Mouse (Mus musculus) liver, postnatal 0 days (tissue): Measurements from ENCODE around the gene Trim28. TPM values are rescaled to one million over a fixed set of nuclear protein-coding genes. Genes with fewer than 3 reads are reported as not detected.

ENCODE experiments used
- ATAC-seq: fragments of 200-750 bp; cut with Nextera tagmentation; 2 replicates; pipeline ENCODE4 v1.8.0; 2017; ENCODE audit warnings: mild to moderate bottlenecking, moderate library complexity
- DNase-seq: peaks from one replicate; pipeline ENCODE4 v3.0.0-alpha.2; 2016
- H3K27ac ChIP-seq: fragments of 300-500 bp; sonication (generic); 2 replicates; pipeline ENCODE4 v1.5.1; 2014; ENCODE audit warnings: antibody characterized with exemption, moderate library complexity, mild to moderate bottlenecking, low read depth
- H3K27me3 ChIP-seq: fragments of 300-500 bp; sonication (generic); 2 replicates; pipeline ENCODE4 v1.6.1; 2014; ENCODE audit warnings: low read length, control low read depth, mixed read lengths; ENCODE audit not compliant: insufficient read depth
- H3K36me3 ChIP-seq: fragments of 300-500 bp; sonication (generic); replicated peaks from 2 replicates; pipeline ENCODE4 v1.6.1; 2014; ENCODE audit warnings: mild to moderate bottlenecking, control low read depth, low read length, moderate library complexity, mixed read lengths; ENCODE audit not compliant: insufficient read depth
- H3K4me1 ChIP-seq: fragments of 300-500 bp; sonication (generic); 2 replicates; pipeline ENCODE4 v1.6.1; 2014; ENCODE audit warnings: antibody characterized with exemption, mild to moderate bottlenecking, control low read depth; ENCODE audit not compliant: insufficient read depth
- H3K4me2 ChIP-seq: fragments of 300-500 bp; sonication (generic); 2 replicates; pipeline ENCODE4 v1.6.1; 2014; ENCODE audit warnings: low read depth, mild to moderate bottlenecking, low read length, moderate library complexity, mixed read lengths
- H3K4me3 ChIP-seq: fragments of 300-500 bp; sonication (generic); 2 replicates; pipeline ENCODE4 v1.5.1; 2014; ENCODE audit warnings: low read depth, low read length
- H3K9ac ChIP-seq: fragments of 300-500 bp; sonication (generic); replicated peaks from 2 replicates; pipeline ENCODE4 v1.6.1; 2014; ENCODE audit warnings: mild to moderate bottlenecking, moderate library complexity
- H3K9me3 ChIP-seq: fragments of 300-500 bp; sonication (generic); 2 replicates; pipeline ENCODE4 v1.6.1; 2016; ENCODE audit warnings: mild to moderate bottlenecking, control low read depth, low read length, mixed read lengths
- CTCF ChIP-seq: sonication (generic); IDR thresholded peaks from 2 replicates; pipeline ENCODE4 v1.5.1; 2016; ENCODE audit warnings: antibody characterized with exemption, low read depth
- EP300 ChIP-seq: IDR thresholded peaks from 2 replicates; pipeline ENCODE4 v1.6.1; 2016; ENCODE audit warnings: antibody characterized with exemption, low read depth, mild to moderate bottlenecking
- WGBS: fragments of 180-500 bp; shearing (Covaris S2); extraction: QIAGEN DNeasy Blood & Tissue Kit; methylation state at CpG from one replicate; pipeline ENCODE4 v1.1.7; 2014; ENCODE audit not compliant: insufficient replicate concordance; 5-methylcytosine and 5-hydroxymethylcytosine counted together
- polyA plus RNA-seq: library from polyadenylated mRNA; unstranded; fragments of >200 nt; fragmentation: Nextera tagmentation; extraction: Ambion mirVana; gene quantifications from 2 replicates; pipeline ENCODE4 v1.2.1, GENCODE M21; 2015

Gene Trim28
- polyA plus RNA-seq, 1 experiment from 2014 or later = 56.0 TPM

GRCm38 (mm10) chr7:13003380-13003779 lies 4.5 kb downstream of the Trim28 start:
- WGBS = 80% methylated on average over 5 of the region's 5 CpGs
- H3K36me3 ChIP-seq = peaks cover 19% of the 10 kb centered on the region; the same call in 1 of the 2 replicates
- no peak for TF ChIP-seq EP300
- peak; percentile 27; the same call in 1 of the 2 replicates for TF ChIP-seq CTCF
- no peak overlapping the region for H3K9ac ChIP-seq
- no peaks in the 10 kb centered on the region for H3K9me3 ChIP-seq
- H3K4me2 ChIP-seq = no peak overlapping the region
- no peaks in the 10 kb centered on the region for H3K27me3 ChIP-seq
- DNase-seq (no peak), ATAC-seq (no peak)
- no peak overlapping the region for H3K4me3 ChIP-seq
- H3K4me1 ChIP-seq = no peaks in the 10 kb centered on the region
- no peak overlapping the region for H3K27ac ChIP-seq

GRCm38 (mm10) chr7:13006011-13006410 lies 7.1 kb downstream of the Trim28 start:
- 88% methylated on average over 17 of the region's 17 CpGs for WGBS
- no peak for DNase-seq
- peaks cover 11% of the 10 kb centered on the region for H3K4me1 ChIP-seq
- no peak for ATAC-seq
- peaks cover 19% of the 10 kb centered on the region; the same call in 1 of the 2 replicates for H3K36me3 ChIP-seq
- H3K27me3 ChIP-seq = no peaks in the 10 kb centered on the region
- TF ChIP-seq CTCF (no peak), EP300 (no peak)
- no peak overlapping the region for H3K4me3 ChIP-seq
- no peak overlapping the region for H3K9ac ChIP-seq
- H3K4me2 ChIP-seq = no peak overlapping the region
- no peak overlapping the region for H3K27ac ChIP-seq
- H3K9me3 ChIP-seq = no peaks in the 10 kb centered on the region

GRCm38 (mm10) chr7:13006531-13006930 lies 7.6 kb downstream of the Trim28 start:
- WGBS = 87% methylated on average over 10 of the region's 10 CpGs

GRCm38 (mm10) chr7:13007341-13008092 lies 8.6 kb downstream of the Trim28 start:
- Histone ChIP-seq H3K9me3 (no peaks in the 10 kb centered on the region), H3K27ac (no peak overlapping the region), H3K4me3 (no peak overlapping the region), H3K27me3 (no peaks in the 10 kb centered on the region), H3K4me2 (no peak overlapping the region), H3K9ac (no peak overlapping the region), H3K4me1 (peaks cover 11% of the 10 kb centered on the region), H3K36me3 (peaks cover 19% of the 10 kb centered on the region; the same call in 1 of the 2 replicates)
- WGBS = 85% methylated on average over 57 of the region's 57 CpGs
- no peak for DNase-seq
- no peak for TF ChIP-seq CTCF
- TF ChIP-seq EP300 = no peak
- ATAC-seq = no peak

More at GRCm38 (mm10) chr7:13006531-13006930, 7.6 kb downstream of the Trim28 start:
- Histone ChIP-seq H3K4me2 (no peak overlapping the region), H3K27me3 (no peaks in the 10 kb centered on the region), H3K9ac (no peak overlapping the region), H3K36me3 (peaks cover 19% of the 10 kb centered on the region; the same call in 1 of the 2 replicates), H3K9me3 (no peaks in the 10 kb centered on the region), H3K4me1 (peaks cover 11% of the 10 kb centered on the region), H3K27ac (no peak overlapping the region), H3K4me3 (no peak overlapping the region)
- TF ChIP-seq EP300 = no peak
- no peak for TF ChIP-seq CTCF
- ATAC-seq = no peak
- DNase-seq = no peak

GRCm38 (mm10) chr7:13009143-13010004 lies 10.5 kb downstream of the Trim28 start:
- Histone ChIP-seq H3K4me3 (peak overlapping the region; percentile 64), H3K9ac (peak overlapping the region; percentile 72), H3K36me3 (peaks cover 19% of the 10 kb centered on the region; the same call in 1 of the 2 replicates), H3K4me2 (peak overlapping the region; percentile 95), H3K27ac (peak overlapping the region; percentile 93), H3K9me3 (no peaks in the 10 kb centered on the region), H3K4me1 (peaks cover 16% of the 10 kb centered on the region), H3K27me3 (no peaks in the 10 kb centered on the region)
- TF ChIP-seq EP300 (0 out of 2 replicates have a peak, but pooled peaks have one; percentile 23), CTCF (peak; percentile 97)
- ATAC-seq (peak; percentile 88), DNase-seq (peak; percentile 92)
- WGBS = under 1% methylated on average over 42 of the region's 42 CpGs
